Mouse (Mus musculus) B cell, adult 62 days (primary cell): Measurements from ENCODE around the gene H2-Q4. TPM values are rescaled to one million over a fixed set of nuclear protein-coding genes. Genes with fewer than 3 reads are reported as not detected.

Experiments
- total RNA-seq: library from RNA; stranded (reverse); gene quantifications from 4 replicates; pipeline ENCODE4 v1.2.4, GENCODE M21; 2023

The H2-Q4 gene
- total RNA-seq = 317 to 360 TPM (median 339 TPM) in 4 replicates

DNA sequence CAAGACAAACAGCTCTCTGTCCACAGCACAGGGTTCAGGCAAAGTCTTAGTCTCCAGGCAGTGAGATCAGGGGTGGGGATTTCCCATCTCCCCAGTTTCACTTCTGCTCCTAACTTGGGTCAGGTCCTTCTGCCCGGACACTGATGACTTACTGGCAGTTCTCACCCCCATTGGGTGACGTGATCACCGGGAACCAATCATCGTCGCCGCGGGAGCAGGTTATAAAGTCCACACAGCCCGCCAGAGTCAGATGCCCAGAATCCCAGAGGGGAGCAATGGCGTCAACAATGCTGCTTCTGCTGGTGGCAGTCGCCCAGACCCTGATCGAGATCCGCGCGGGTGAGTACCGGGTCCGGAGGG, at the start of gene H2-Q4:
H2-Q4 (plus strand) TSS at position 249 of the 360 bp plus-strand sequence.

DNA sequence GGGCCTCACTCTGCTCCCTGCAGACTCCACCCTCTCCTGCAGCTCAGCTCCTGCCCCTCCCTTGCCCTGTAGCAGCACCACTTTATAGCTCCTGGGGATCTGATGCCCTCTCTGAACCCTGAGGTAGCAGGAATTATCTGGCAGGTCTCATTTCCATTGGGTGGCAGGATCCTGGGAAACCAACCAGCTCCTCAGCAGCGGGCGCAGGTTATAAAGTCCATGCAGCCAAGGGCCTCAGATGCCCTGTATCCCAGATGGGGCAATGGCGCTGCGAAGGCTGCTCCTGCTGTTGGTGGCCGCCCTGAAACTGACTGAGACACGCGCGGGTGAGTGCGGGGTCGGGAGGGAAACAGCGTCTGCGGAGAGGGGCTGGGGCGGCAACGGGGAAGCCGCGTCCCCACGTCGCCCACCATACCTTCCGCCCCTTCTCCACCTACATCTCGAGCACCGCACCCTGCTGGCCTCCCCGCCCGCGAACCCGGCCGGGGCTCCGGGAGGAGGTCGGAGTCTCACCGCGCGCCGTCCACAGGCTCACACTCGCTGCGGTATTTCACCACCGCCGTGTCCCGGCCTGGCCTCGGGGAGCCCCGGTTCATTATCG, 37.2 kb upstream of the H2-Q4 start, which contains the start of gene H2-Q2:
H2-Q2 (plus strand) TSS at position 172 of the 601 bp plus-strand sequence.

DNA sequence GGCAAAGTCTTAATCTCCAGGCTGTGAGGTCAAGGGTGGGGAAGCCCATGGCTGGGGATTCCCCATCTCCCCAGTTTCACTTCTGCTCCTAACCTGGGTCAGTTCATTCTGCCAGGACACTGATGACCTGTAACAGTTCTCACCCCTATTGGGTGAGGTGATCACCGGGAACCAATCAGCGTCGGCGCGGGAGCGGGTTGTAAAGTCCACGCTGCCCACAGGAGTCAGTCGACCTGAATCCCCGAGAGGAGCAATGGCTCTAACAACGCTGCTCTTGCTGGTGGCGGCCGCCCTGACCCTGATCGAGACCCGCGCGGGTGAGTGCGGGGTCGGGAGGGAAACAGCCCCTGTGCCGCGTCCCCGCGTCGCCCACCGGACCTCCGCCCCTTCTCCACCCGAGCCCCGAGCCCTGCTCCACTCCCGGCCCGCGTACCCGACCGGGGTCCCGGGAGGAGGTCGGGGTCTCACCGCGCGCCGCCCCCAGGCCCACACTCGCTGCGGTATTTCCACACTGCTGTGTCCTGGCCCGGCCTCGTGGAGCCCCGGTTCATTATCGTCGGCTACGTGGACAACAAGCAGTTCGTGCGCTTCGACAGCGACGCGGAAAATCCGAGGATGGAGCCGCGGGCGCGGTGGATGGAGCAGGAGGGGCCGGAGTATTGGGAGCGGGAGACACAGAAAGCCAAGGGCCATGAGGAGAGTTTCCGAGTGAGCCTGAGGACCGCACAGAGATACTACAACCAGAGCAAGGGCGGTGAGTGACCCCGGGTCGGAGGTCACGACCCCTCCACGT, 45.4 kb downstream of the H2-Q4 start, which contains the start of gene H2-Q6:
H2-Q6 (plus strand) TSS at position 227 of the 793 bp plus-strand sequence.

Other genes with a start within 250 kb of the H2-Q4 start
- 1.2 to 1.6 TPM in 2 of 4 replicates, not detected in the others for gene Apom, start 247.6 kb upstream of the H2-Q4 start, total RNA-seq
- gene Bag6, start 244.4 kb upstream of the H2-Q4 start, total RNA-seq = 465 to 496 TPM (median 476 TPM) in 4 replicates
- 337 to 364 TPM (median 345 TPM) in 4 replicates for gene Prrc2a, start 214.7 kb upstream of the H2-Q4 start, total RNA-seq
- gene Aif1, start 203.5 kb upstream of the H2-Q4 start, total RNA-seq = 2.7 to 6.9 TPM (median 4.0 TPM) in 4 replicates
- 33.5 to 53.9 TPM (median 46.9 TPM) in 4 replicates for gene Lst1, start 191.2 kb upstream of the H2-Q4 start, total RNA-seq
- gene Ltb, start 185.2 kb upstream of the H2-Q4 start, total RNA-seq = 591 to 612 TPM (median 606 TPM) in 4 replicates
- gene Tnf, start 177.6 kb upstream of the H2-Q4 start, total RNA-seq = 9.1 to 13.6 TPM (median 11.4 TPM) in 4 replicates
- 39.2 to 45.1 TPM (median 41.7 TPM) in 4 replicates for gene Lta, start 174.3 kb upstream of the H2-Q4 start, total RNA-seq
- gene Gm16181, start 158.8 kb upstream of the H2-Q4 start, total RNA-seq = not detected in 4 replicates
- gene Atp6v1g2, start 146.0 kb upstream of the H2-Q4 start, total RNA-seq = 1.7 to 4.6 TPM (median 2.7 TPM) in 4 replicates
- 11.2 to 14.6 TPM (median 13.4 TPM) in 4 replicates for gene Nfkbil1, start 143.8 kb upstream of the H2-Q4 start, total RNA-seq
- 399 to 443 TPM (median 429 TPM) in 4 replicates for gene Ddx39b, start 137.9 kb upstream of the H2-Q4 start, total RNA-seq
- gene H2-D1, start 116.9 kb upstream of the H2-Q4 start, total RNA-seq = 1,754 to 1,882 TPM (median 1,817 TPM) in 4 replicates
- gene H2-Q1, start 59.2 kb upstream of the H2-Q4 start, total RNA-seq = 10.1 to 16.4 TPM (median 11.8 TPM) in 4 replicates
- 6.5 to 10.8 TPM (median 9.4 TPM) in 4 replicates for gene H2-Q2, start 37.4 kb upstream of the H2-Q4 start, total RNA-seq
- 268 to 326 TPM (median 293 TPM) in 4 replicates for gene H2-Q6, start 45.2 kb downstream of the H2-Q4 start, total RNA-seq
- gene H2-Q7, start 59.5 kb downstream of the H2-Q4 start, total RNA-seq = 159 to 187 TPM (median 166 TPM) in 4 replicates
- gene H2-Q10, start 90.5 kb downstream of the H2-Q4 start, total RNA-seq = 60.3 to 65.1 TPM (median 63.2 TPM) in 4 replicates
- gene Pou5f1, start 126.4 kb downstream of the H2-Q4 start, total RNA-seq = 0.81 to 0.86 TPM in 2 of 4 replicates, not detected in the others
- 4.2 to 5.3 TPM (median 5.0 TPM) in 4 replicates for gene Tcf19, start 137.2 kb downstream of the H2-Q4 start, total RNA-seq
- 10.7 to 13.1 TPM (median 12.1 TPM) in 4 replicates for gene Cchcr1, start 137.5 kb downstream of the H2-Q4 start, total RNA-seq
- gene Psors1c2, start 153.6 kb downstream of the H2-Q4 start, total RNA-seq = not detected in 4 replicates
- gene Cdsn, start 172.5 kb downstream of the H2-Q4 start, total RNA-seq = not detected in 4 replicates
- not detected in 4 replicates for gene 2300002M23Rik, start 187.8 kb downstream of the H2-Q4 start, total RNA-seq
- gene Sfta2, start 221.9 kb downstream of the H2-Q4 start, total RNA-seq = not detected in 4 replicates
- not detected in 4 replicates for gene Gm9573, start 247.0 kb downstream of the H2-Q4 start, total RNA-seq